10 mouse cellular contexts compared by ENCODE assay signal in the genomic region with DNA sequence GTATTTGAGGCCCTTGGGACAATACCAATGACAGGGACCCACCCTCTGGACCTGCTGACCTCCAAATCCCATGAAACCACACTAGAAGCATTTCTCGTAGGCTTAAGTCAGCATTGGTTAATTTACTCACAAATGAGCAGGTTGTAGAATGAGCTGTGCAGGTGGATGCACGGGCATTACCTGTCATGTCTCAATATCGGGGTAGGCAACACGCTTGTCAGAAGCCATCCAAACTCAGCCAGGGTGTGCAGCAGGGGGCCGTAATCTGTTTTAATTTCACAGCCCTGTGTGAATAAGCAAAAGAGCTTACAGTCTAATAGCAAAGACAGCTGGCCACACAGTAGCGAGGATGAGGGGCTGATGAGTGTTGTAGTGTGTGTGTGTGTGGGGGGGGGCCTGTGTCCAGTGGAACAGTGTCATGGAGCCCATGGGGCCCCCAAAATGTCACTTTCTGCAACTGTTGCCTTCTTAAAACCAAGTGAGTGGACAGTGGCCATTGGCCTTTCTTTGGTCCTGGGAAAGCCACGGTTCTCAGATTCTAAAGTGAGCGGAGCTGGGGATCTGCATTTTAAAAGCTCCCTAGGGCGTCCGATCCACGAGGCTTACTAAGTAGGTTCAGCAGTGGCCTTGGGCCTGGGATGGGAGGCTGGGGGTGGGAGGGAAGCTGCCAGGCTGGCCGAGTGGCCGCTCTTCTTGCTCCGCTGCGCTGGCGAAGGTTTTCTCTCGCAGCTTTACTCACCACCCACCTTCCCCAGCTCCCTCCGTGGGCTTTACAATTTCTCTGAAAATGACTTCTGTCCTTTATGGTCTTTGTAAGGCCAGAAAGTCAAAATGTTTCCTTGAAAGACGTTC. TPM values are rescaled to one million over a fixed set of nuclear protein-coding genes. Genes with fewer than 3 reads are reported as not detected.
A peak's percentile ranks its signal among the peaks of the same experiment; 100 is the strongest.
DNase-seq lines count a peak whose midpoint lies in the region; ATAC-seq and TF ChIP-seq lines count a peak whose summit lies in the region.
"Had no signal": no experiment of that assay in that cellular context is flagged by ENCODE, and none has a peak within 500 bp of the region (broad histone marks: within the 10 kb centered on the region; RNA-seq: fewer than 3 reads in every experiment).

No protein-coding gene starts in this region.

- TF ChIP-seq CTCF in forebrain, postnatal 0 days (IDR thresholded peaks at IDR 0.05; ENCODE audit: low read depth): no peak

- 65% methylated on average over 19 of the region's 19 CpGs for WGBS in heart, embryonic 16.5 days
- 32% methylated on average over 19 of the region's 19 CpGs for WGBS in forebrain, postnatal 0 days
- 11% methylated on average over 19 of the region's 19 CpGs for WGBS in midbrain, embryonic 12.5 days

- no peak overlapping the region for H3K4me3 ChIP-seq in heart, embryonic 16.5 days (ENCODE audit: low read length)
- H3K4me3 ChIP-seq in forebrain, postnatal 0 days (ENCODE audit: low read depth, low read length): no peak overlapping the region
- 0 out of 2 replicates have a peak overlapping the region, but pooled peaks have one; percentile 4 for H3K4me3 ChIP-seq in midbrain, embryonic 12.5 days
- H3K4me3 ChIP-seq: megakaryocyte, embryonic 14.5 days had no signal

- no peaks in the 10 kb centered on the region for H3K27me3 ChIP-seq in heart, embryonic 16.5 days (ENCODE audit: control insufficient read depth, insufficient read depth, low read length)
- no peaks in the 10 kb centered on the region for H3K27me3 ChIP-seq in forebrain, postnatal 0 days (ENCODE audit: insufficient read depth, low read length)
- H3K27me3 ChIP-seq in midbrain, embryonic 12.5 days: peaks cover 14% of the 10 kb centered on the region

- peaks cover 6% of the 10 kb centered on the region; the same call in 1 of the 2 replicates for H3K36me3 ChIP-seq in heart, embryonic 16.5 days (ENCODE audit: control insufficient read depth, insufficient read depth)
- no peaks in the 10 kb centered on the region for H3K36me3 ChIP-seq in forebrain, postnatal 0 days (ENCODE audit: insufficient read depth)
- no peaks in the 10 kb centered on the region for H3K36me3 ChIP-seq in midbrain, embryonic 12.5 days

- no peak overlapping the region for H3K9ac ChIP-seq in heart, embryonic 16.5 days (ENCODE audit: low read length)
- no peak overlapping the region for H3K9ac ChIP-seq in forebrain, postnatal 0 days
- H3K9ac ChIP-seq in midbrain, embryonic 12.5 days (replicated peaks): no peak overlapping the region; the same call in 1 of the 2 replicates

- no peaks in the 10 kb centered on the region for H3K9me3 ChIP-seq in heart, embryonic 16.5 days (replicated peaks; ENCODE audit: control insufficient read depth, low read length)
- H3K9me3 ChIP-seq in forebrain, postnatal 0 days (ENCODE audit: low read length): no peaks in the 10 kb centered on the region
- H3K9me3 ChIP-seq in midbrain, embryonic 12.5 days: no peaks in the 10 kb centered on the region
- H3K9me3 ChIP-seq: megakaryocyte, embryonic 14.5 days had no signal

- H3K4me2 ChIP-seq in heart, embryonic 16.5 days (ENCODE audit: low read depth, low read length): no peak overlapping the region
- H3K4me2 ChIP-seq in forebrain, postnatal 0 days (ENCODE audit: low read depth): no peak overlapping the region
- H3K4me2 ChIP-seq in midbrain, embryonic 12.5 days (replicated peaks): peak overlapping the region; percentile 45

- intact Hi-C loops in heart, postnatal 14 days (cut with DNase I): loop anchor here (5.0 kb wide), 1 partner anchor 33 kb away; a partner anchor contains a TSS

- H3K27ac ChIP-seq in heart, embryonic 16.5 days (ENCODE audit: low read length): peak overlapping the region; percentile 9; the same call in 1 of the 2 replicates
- 0 out of 2 replicates have a peak overlapping the region, but pooled peaks have one; percentile 9 for H3K27ac ChIP-seq in forebrain, postnatal 0 days (ENCODE audit: low read depth, low read length)
- H3K27ac ChIP-seq in midbrain, embryonic 12.5 days (replicated peaks): peak overlapping the region; percentile 56

- DNase-seq in adrenal gland, adult 2 months: peak; percentile 75
- DNase-seq in adrenal gland, adult 8-10 months: no peak
- DNase-seq in heart, postnatal 14 days: no peak
- peak; percentile 14 for DNase-seq in forebrain, postnatal 0 days
- DNase-seq in frontal cortex, postnatal 10 days (ENCODE audit: low spot score in 2 of 2): no peak
- no peak for DNase-seq in lung, adult 18-20 months
- DNase-seq: thymus, postnatal 4 days had no signal

- ATAC-seq in heart, embryonic 16.5 days (replicated peaks; ENCODE audit: extremely low read depth, insufficient read depth, low FRiP score): no peak
- ATAC-seq in forebrain, postnatal 0 days: peak; percentile 39; the same call in 1 of the 2 replicates
- peak; percentile 61 for ATAC-seq in midbrain, embryonic 12.5 days (ENCODE audit: low FRiP score, low read depth)

- H3K4me1 ChIP-seq in heart, embryonic 16.5 days (ENCODE audit: control insufficient read depth, insufficient read depth, low read length): peaks cover 20% of the 10 kb centered on the region
- no peaks in the 10 kb centered on the region for H3K4me1 ChIP-seq in forebrain, postnatal 0 days (ENCODE audit: insufficient read depth)
- peaks cover 41% of the 10 kb centered on the region for H3K4me1 ChIP-seq in midbrain, embryonic 12.5 days

RNA-seq across cellular contexts. Expression of a gene that starts 32.3 kb away (rescaled TPM):
- 10 to 100 TPM; 13.5 to 27.1 TPM for total RNA-seq in adrenal gland, adult 2 months (2021)
- polyA plus RNA-seq in adrenal gland, adult 2 months (2012; rRNA removed): 2.0 and 2.1 TPM in 2 replicates
- 10 to 100 TPM; 20.8 to 37.2 (median 30.9) TPM for total RNA-seq in adrenal gland, adult 8-10 months (2022)
- 10.3 and 11.2 TPM in 2 replicates for polyA plus RNA-seq in heart, embryonic 16.5 days (2015; fragmentation: Nextera tagmentation; extraction: Ambion mirVana)
- 10 to 100 TPM; 10.6 to 11.9 TPM for total RNA-seq in heart, postnatal 14 days (2021)
- 10.1 and 10.9 TPM in 2 replicates for total RNA-seq in forebrain, postnatal 0 days (2014; rRNA removed)
- 7.9 and 12.4 TPM in 2 replicates for polyA plus RNA-seq in forebrain, postnatal 0 days (2015; fragmentation: Nextera tagmentation; extraction: Ambion mirVana)
- 8.3 and 8.9 TPM in 2 replicates for polyA plus RNA-seq in midbrain, embryonic 12.5 days (2016; fragmentation: Nextera tagmentation; extraction: Ambion mirVana)

RNA-seq across cellular contexts. Expression of a gene that starts 42.7 kb away (rescaled TPM):
- total RNA-seq in adrenal gland, adult 2 months (2021): 1 to 10 TPM; 5.4 to 6.6 TPM
- 4.2 and 4.5 TPM in 2 replicates for polyA plus RNA-seq in adrenal gland, adult 2 months (2012; rRNA removed)
- 1 to 10 TPM; 6.3 to 7.4 (median 7.0) TPM for total RNA-seq in adrenal gland, adult 8-10 months (2022)
- polyA plus RNA-seq in heart, embryonic 16.5 days (2015; fragmentation: Nextera tagmentation; extraction: Ambion mirVana): 3.8 and 4.0 TPM in 2 replicates
- total RNA-seq in heart, postnatal 14 days (2021): 1 to 10 TPM; 4.9 to 5.2 TPM
- 11.5 and 13.1 TPM in 2 replicates for total RNA-seq in forebrain, postnatal 0 days (2014; rRNA removed)
- 2.3 and 2.5 TPM in 2 replicates for polyA plus RNA-seq in forebrain, postnatal 0 days (2015; fragmentation: Nextera tagmentation; extraction: Ambion mirVana)
- 4.0 TPM in 2 replicates for polyA plus RNA-seq in midbrain, embryonic 12.5 days (2016; fragmentation: Nextera tagmentation; extraction: Ambion mirVana)

Comparison
In these comparisons a context has a peak if more than half of its experiments do, and no peak if none do; other contexts are left out.
1. DNase-seq: peak in adrenal gland, adult 2 months (single experiment) and forebrain, postnatal 0 days (single experiment); none in adrenal gland, adult 8-10 months (single experiment), heart, postnatal 14 days (0 of 2), frontal cortex, postnatal 10 days (0 of 2) and lung, adult 18-20 months (0 of 2).
2. Peak in every context shown above with its lines, with median percentiles within 50 percentile points of each other: H3K27ac ChIP-seq.